Mouse (Mus musculus) B cell, adult 2 months (primary cell): ENCODE measurements around the gene 4930548H24Rik.
"Not testable (repeated sequence)": the region's sequence is repeated elsewhere in the genome, so short reads cannot be mapped to it uniquely, and the experiment has no call there.

Experiments
- DNase-seq, 2 experiments: peaks; one replicate each; pipeline ENCODE4 v3.0.0; 2022

4930548H24Rik gene

GRCm38 (mm10) chr5:31485440-31485839, at the start of gene 4930548H24Rik:
Gene 4930548H24Rik, plus strand, starts transcription at chr5:31485740.
- DNase-seq: no peak

- peak; percentile 12 to 16 for DNase-seq
Measured at GRCm38 (mm10) chr5:31451336-31451735, 34.2 kb upstream of the 4930548H24Rik start.

DNA sequence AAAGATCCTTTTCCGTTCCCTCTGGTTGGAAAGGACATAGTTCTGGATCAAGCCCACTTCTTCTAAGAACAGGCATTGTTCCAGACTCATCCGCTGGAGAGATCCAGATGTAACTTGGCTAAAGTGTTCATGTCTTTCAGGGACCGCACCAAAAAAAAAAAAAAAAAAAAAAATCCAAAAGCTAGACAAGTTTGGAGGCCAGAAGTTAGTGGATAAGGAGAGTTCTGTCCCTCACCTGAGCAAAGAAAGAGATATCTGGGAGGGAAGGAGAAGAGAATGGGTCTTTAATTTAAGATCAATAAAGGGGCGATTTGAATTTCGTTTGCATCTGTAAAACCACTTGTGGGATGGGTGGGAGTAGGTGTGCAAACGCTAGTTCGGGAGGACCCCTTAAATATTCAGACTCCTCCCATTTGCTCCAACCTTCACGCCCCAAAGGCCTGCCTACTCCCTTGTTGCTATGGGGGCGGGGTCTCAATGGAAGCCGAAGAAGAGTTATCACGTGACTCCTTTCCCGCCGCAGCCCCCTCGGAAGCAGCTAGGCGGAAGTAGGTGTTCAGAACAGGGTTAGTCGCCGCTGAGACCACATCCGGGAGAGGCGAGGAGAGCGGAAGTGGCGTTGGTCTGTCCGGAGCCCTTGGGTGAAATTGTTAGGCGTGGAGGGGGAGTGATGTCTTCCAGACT, 33.5 kb upstream of the 4930548H24Rik start, which contains the start of gene Zfp512:
Gene Zfp512, plus strand, starts transcription at position 554 of the 684 bp plus-strand sequence.
- peak; percentile 92 to 93 for DNase-seq

DNA sequence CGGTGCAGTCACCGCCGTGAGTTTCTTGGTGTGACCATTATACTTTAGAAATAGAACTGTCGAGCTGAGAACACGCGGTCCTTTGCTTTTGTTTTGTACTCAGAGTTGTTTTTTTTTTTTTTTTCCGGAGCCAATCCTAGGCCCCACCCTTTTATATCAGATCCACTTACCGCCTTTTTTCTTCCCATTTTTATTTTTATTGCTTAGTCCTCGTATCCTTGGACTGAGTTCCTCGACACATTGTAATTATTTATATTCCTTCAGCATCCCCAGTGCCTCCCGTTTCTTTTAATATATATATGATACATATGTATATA, 33.0 kb upstream of the 4930548H24Rik start:
- DNase-seq: no peak

- DNase-seq: peak; percentile 6 to 17
Measured at GRCm38 (mm10) chr5:31452886-31453410, 32.6 kb upstream of the 4930548H24Rik start.

- peak in 1 of 2 experiments; percentile 10 for DNase-seq
Measured at GRCm38 (mm10) chr5:31467798-31468197, 17.7 kb upstream of the 4930548H24Rik start.

- DNase-seq: no peak
Measured at GRCm38 (mm10) chr5:31469711-31470110, 15.8 kb upstream of the 4930548H24Rik start.

GRCm38 (mm10) chr5:31470334-31470733, 15.2 kb upstream of the 4930548H24Rik start:
- peak; percentile 74 to 78 for DNase-seq

DNA sequence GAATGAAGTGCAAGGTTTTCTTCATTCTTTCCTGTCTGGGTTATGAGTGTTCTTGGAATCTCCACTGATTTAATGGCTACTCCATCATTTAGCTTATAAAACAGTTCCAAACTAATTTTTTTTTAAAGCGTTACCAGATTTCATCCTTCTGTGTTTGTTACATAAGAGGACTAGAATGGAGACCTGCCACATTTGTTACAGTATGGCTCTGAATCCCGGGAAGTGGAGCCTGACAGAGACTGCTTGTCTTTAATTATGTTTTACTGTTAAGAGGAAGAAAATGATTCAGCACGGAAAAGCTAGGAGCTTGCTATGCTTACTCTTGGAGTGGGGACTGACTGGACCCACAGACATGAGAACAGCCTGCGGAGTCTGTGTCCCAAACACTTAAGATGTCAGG, 5.0 kb upstream of the 4930548H24Rik start:
- no peak for DNase-seq

DNA sequence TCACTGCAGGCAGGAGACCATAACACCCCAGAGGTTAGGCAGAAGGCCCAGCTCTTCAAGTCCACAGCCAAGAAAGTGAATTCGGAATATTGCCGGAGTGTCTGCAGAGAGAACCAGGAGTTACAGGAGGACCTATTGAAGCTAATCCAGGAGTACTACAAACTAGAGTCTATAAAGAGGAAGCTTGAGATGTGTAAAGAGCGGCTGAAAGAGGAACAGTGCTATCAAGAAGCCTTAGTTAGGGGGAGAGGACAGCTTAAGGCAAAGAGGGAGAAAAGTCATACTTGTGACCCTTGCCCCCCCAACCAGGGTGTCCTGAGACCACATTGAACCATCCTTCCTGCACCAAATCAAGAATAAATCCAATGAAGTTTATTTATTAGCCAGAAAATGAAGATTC, 2.3 kb downstream of the 4930548H24Rik start:
- no peak for DNase-seq

DNA sequence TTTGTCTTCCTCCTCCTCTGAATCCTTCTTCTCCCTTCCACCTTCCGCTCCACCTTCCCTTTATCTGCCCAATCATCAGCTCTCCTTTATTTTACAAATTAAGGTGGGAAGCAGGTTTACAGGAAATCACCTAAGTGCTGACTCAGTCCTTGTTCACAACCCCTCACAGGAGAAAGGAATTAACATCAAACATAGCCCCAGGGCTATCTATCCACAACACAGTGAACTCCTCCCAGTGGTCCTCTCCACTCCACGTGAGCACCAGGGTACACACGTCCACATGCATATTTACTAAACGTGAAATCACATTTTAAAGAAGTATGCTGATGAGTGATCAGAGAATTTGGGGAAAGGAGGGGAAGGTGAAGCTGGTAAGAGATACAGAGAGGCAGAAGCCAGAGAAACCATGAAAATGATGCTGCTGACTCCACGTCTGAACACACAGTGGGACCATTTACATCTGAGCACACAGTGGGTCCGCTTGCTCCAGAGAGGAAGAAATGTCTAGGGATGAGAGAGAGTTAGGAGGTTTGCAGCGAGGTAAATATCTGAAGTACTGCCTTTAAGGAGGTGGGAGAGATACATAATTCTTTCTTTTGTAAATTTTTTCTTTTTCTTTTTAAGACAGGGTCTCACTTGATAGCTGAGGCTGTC, 3.7 kb downstream of the 4930548H24Rik start:
- DNase-seq: no peak

GRCm38 (mm10) chr5:31492031-31492430, 6.5 kb downstream of the 4930548H24Rik start:
- no peak for DNase-seq

GRCm38 (mm10) chr5:31494513-31495297, 9.2 kb downstream of the 4930548H24Rik start, which contains the start of gene Gpn1:
Gene Gpn1, plus strand, starts transcription at chr5:31494741.
- DNase-seq: peak; percentile 85 to 86

GRCm38 (mm10) chr5:31504843-31505242, 19.3 kb downstream of the 4930548H24Rik start:
- no peak for DNase-seq

- DNase-seq: no peak
Measured at GRCm38 (mm10) chr5:31512481-31512880, 26.9 kb downstream of the 4930548H24Rik start.

- no peak for DNase-seq
Measured at GRCm38 (mm10) chr5:31520556-31520955, 35.0 kb downstream of the 4930548H24Rik start.

- peak; percentile 88 for DNase-seq
Measured at GRCm38 (mm10) chr5:31526354-31527116, 41.0 kb downstream of the 4930548H24Rik start, which contains the start of gene Slc4a1ap. Gene Slc4a1ap, plus strand, starts transcription at chr5:31526995.

DNA sequence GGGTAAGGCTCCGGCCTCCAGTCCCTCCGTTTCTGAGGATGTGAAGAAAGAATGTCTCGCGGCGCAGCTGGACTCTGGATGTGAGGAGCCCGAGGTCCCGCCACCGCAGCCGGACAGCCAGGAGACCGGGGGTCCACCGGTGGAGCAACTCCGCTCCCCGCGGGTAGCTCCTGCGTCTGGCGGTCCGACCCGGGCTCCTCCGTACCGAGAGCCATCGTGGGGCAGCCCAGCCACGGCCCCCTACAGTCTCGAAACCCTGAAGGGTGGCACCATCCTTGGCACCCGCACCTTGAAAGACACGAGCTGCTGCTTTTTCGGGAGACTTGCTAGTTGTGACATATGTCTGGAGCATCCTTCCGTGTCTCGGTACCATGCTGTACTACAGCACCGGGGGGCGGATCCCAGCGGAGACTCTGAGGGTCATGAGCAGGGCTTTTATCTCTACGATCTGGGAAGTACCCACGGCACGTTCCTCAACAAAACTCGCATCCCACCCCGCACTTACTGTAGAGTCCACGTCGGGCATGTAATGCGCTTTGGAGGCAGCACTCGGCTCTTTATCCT, 41.7 kb downstream of the 4930548H24Rik start:
- no peak for DNase-seq

DNA sequence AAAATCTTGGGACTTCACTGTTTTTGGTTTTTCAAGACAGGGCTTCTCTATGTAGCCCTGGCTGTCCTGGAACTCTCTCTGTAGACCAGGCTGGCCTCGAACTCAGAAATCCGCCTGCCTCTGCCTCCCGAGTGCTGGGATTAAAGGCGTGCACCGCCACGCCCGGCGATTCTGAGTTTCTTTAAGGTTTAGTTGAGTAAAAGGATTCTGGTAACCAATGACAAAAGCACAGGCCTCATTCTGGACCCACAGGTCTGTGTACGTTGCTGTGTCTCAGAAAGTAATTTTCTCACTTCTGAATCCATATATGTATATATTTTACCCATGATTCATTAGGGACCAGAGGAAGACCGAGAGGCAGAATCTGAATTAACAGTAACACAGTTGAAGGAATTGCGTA, 42.2 kb downstream of the 4930548H24Rik start, which contains the start of gene Supt7l:
Gene Supt7l, minus strand, starts transcription at position 101 of the 400 bp plus-strand sequence.
- not testable (repeated sequence) for DNase-seq

DNA sequence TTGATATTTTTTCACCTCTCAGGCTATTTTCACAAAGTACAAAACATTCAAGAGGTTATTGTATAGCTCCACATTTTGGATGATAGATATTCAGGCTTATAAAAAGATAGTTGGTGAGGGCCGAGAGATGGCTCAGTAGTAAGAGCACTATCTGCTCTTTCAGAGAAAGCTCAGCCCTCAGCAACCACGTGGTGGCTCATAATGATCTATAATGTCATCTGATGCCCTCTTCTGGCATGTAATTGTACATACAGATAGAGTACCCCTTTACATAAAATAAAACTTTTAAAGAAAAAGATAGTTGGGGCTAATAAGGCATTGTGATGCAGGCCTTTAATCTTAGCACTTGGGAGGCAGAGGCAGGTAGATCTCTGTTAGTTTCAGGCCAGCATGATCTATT, 43.0 kb downstream of the 4930548H24Rik start:
- peak; percentile 19 to 33 for DNase-seq

- DNase-seq: peak in 1 of 2 experiments; percentile 10
Measured at GRCm38 (mm10) chr5:31535228-31535627, 49.7 kb downstream of the 4930548H24Rik start.
